Mouse (Mus musculus): Measurements from ENCODE around the gene Hoxd9. TPM values are rescaled to one million over a fixed set of nuclear protein-coding genes. Genes with fewer than 3 reads are reported as not detected.

Gene Hoxd9
- total RNA-seq, 2 experiments from 2014 or later, result 0.19 to 0.22 TPM

GRCm38 (mm10) chr2:74741252-74741978 is 43.9 kb downstream of the Hoxd9 start:
- no peak for DNase-seq
- intact Hi-C loops (cut with DNase I), result no loop called here

- intact Hi-C loops (cut with DNase I), result no loop called here
- no peak for DNase-seq
Observed at GRCm38 (mm10) chr2:74741979-74742277, 44.4 kb downstream of the Hoxd9 start.

GRCm38 (mm10) chr2:74745540-74746297 is 48.2 kb downstream of the Hoxd9 start:
- no peak for DNase-seq
- intact Hi-C loops (cut with DNase I), result no loop called here

GRCm38 (mm10) chr2:74746298-74746921 is 48.9 kb downstream of the Hoxd9 start:
- intact Hi-C loops (cut with DNase I), result no loop called here
- no peak for DNase-seq

GRCm38 (mm10) chr2:74747006-74747405 is 49.5 kb downstream of the Hoxd9 start:
- no peak for DNase-seq
- intact Hi-C loops (cut with DNase I), result no loop called here

GRCm38 (mm10) chr2:74747661-74748141 is 50.2 kb downstream of the Hoxd9 start:
- DNase-seq, result no peak
- intact Hi-C loops (cut with DNase I), result no loop called here

- no peak for DNase-seq
- intact Hi-C loops (cut with DNase I), result no loop called here
Observed at GRCm38 (mm10) chr2:74748436-74748995, 51.0 kb downstream of the Hoxd9 start.

GRCm38 (mm10) chr2:74749337-74750121 is 52.0 kb downstream of the Hoxd9 start:
- no peak for DNase-seq
- intact Hi-C loops (cut with DNase I), result no loop called here

Small RNA genes lying within 50 kb of the gene (microRNA-seq; reads per million reads assigned to microRNA genes)
- gene Gm44463, result 0 reads per million in 2 experiments
- gene Mir10b, result 1,206 to 1,233 reads per million in 2 experiments

Other genes starting within 250 kb of the Hoxd9 start
- 10 to 100 TPM; 18.7 to 21.4 TPM for gene Lnpk, start 118.3 kb upstream of the Hoxd9 start, total RNA-seq (2021)
- not detected for gene Evx2, start 38.2 kb upstream of the Hoxd9 start, total RNA-seq (2021)
- gene Hoxd13, start 29.4 kb upstream of the Hoxd9 start, total RNA-seq (2021), result not detected
- gene Hoxd12, start 22.7 kb upstream of the Hoxd9 start, total RNA-seq (2021), result not detected
- gene Hoxd11, start 18.2 kb upstream of the Hoxd9 start, total RNA-seq (2021), result not detected
- gene Hoxd10, start 5.8 kb upstream of the Hoxd9 start, total RNA-seq (2021), result not detected
- gene Hoxd8, start 6.9 kb downstream of the Hoxd9 start, total RNA-seq (2021), result 1 to 10 TPM; 1.9 to 2.5 TPM
- not detected for gene Hoxd3, start 14.2 kb downstream of the Hoxd9 start, total RNA-seq (2021)
- under 1 TPM; 0.55 to 0.57 TPM for gene Hoxd4, start 14.2 kb downstream of the Hoxd9 start, total RNA-seq (2021)
- gene Gm28230, start 29.0 kb downstream of the Hoxd9 start, total RNA-seq (2021), result not detected
- gene Hoxd1, start 65.3 kb downstream of the Hoxd9 start, total RNA-seq (2021), result not detected
- 100 to 1,000 TPM; 137 to 142 TPM for gene Mtx2, start 128.1 kb downstream of the Hoxd9 start, total RNA-seq (2021)

All from heart, postnatal 10 days (tissue).